ENCODE assay signal across 12 mouse cellular contexts in genomic region chr7:100561861-100562587, GRCm38 (mm10). TPM values are rescaled to one million over a fixed set of nuclear protein-coding genes. Genes with fewer than 3 reads are reported as not detected.
A peak's percentile ranks its signal among the peaks of the same experiment; 100 is the strongest.
DNase-seq lines count a peak whose midpoint lies in the region; ATAC-seq and TF ChIP-seq lines count a peak whose summit lies in the region.
"Had no signal": no experiment of that assay in that cellular context is flagged by ENCODE, and none has a peak within 500 bp of the region (broad histone marks: within the 10 kb centered on the region; RNA-seq: fewer than 3 reads in every experiment).

No protein-coding gene starts in this region.

- no peak overlapping the region for H3K4me2 ChIP-seq in lung, postnatal 0 days (replicated peaks; ENCODE audit: low read depth, low read length)
- H3K4me2 ChIP-seq in hindbrain, postnatal 0 days (ENCODE audit: low read depth, low read length) = no peak overlapping the region
- H3K4me2 ChIP-seq: lung, embryonic 15.5 days; neural tube, embryonic 12.5 days had no signal

- H3K9ac ChIP-seq in lung, postnatal 0 days (replicated peaks; ENCODE audit: low read depth) = no peak overlapping the region
- no peak overlapping the region for H3K9ac ChIP-seq in hindbrain, postnatal 0 days (replicated peaks; ENCODE audit: low read length)
- H3K9ac ChIP-seq: lung, embryonic 15.5 days; neural tube, embryonic 12.5 days had no signal

- peak overlapping the region; percentile 59 for H3K27ac ChIP-seq in cerebellum, adult 2 months (ENCODE audit: insufficient read depth, low read length)
- H3K27ac ChIP-seq in lung, postnatal 0 days (ENCODE audit: low read length) = 0 out of 2 replicates have a peak overlapping the region, but pooled peaks have one; percentile 21
- H3K27ac ChIP-seq in hindbrain, postnatal 0 days = peak overlapping the region; percentile 64
- H3K27ac ChIP-seq: lung, embryonic 15.5 days; neural tube, embryonic 12.5 days had no signal

- no peak for TF ChIP-seq EP300 in lung, postnatal 0 days (IDR thresholded peaks at IDR 0.05)

- peak in 1 of 2 experiments; percentile 33 for DNase-seq in cerebellum, adult 2 months
- no peak for DNase-seq in cerebellum, postnatal 36 days
- DNase-seq in lung, postnatal 0 days (ENCODE audit: low spot score) = no peak
- no peak for DNase-seq in lung, postnatal 25 days (ENCODE audit: low spot score)
- DNase-seq in hindbrain, postnatal 0 days (ENCODE audit: low spot score) = no peak
- peak; percentile 38 for DNase-seq in telencephalon, adult 2 months (ENCODE audit: low read depth, low spot score)
- no peak for DNase-seq in embryo, embryonic 10 days (ENCODE audit: low spot score)
- DNase-seq in right cerebral cortex, postnatal 4 days = no peak
- DNase-seq: embryo, embryonic 11 days had no signal

- 51% methylated on average over 11 of the region's 11 CpGs for WGBS in cerebellum, adult 2 months
- WGBS in lung, postnatal 0 days = 78% methylated on average over 11 of the region's 11 CpGs
- 59% methylated on average over 11 of the region's 11 CpGs for WGBS in hindbrain, postnatal 0 days

- no peaks in the 10 kb centered on the region for H3K36me3 ChIP-seq in lung, postnatal 0 days (ENCODE audit: insufficient read depth, low read length)
- H3K36me3 ChIP-seq in hindbrain, postnatal 0 days (ENCODE audit: insufficient read depth, low read length) = no peaks in the 10 kb centered on the region; the same call in 1 of the 2 replicates
- H3K36me3 ChIP-seq: lung, embryonic 15.5 days had no signal

- no peak overlapping the region for H3K4me3 ChIP-seq in cerebellum, adult 2 months (replicated peaks; ENCODE audit: insufficient read depth, low read depth, low read length)
- H3K4me3 ChIP-seq in lung, postnatal 0 days (ENCODE audit: low read depth, low read length) = no peak overlapping the region
- H3K4me3 ChIP-seq in hindbrain, postnatal 0 days (ENCODE audit: low read length) = no peak overlapping the region
- H3K4me3 ChIP-seq: lung, embryonic 15.5 days; neural tube, embryonic 12.5 days had no signal

- H3K9me3 ChIP-seq in lung, postnatal 0 days (ENCODE audit: low read length) = no peaks in the 10 kb centered on the region
- H3K9me3 ChIP-seq in hindbrain, postnatal 0 days (ENCODE audit: low read length) = no peaks in the 10 kb centered on the region
- H3K9me3 ChIP-seq: lung, embryonic 15.5 days; neural tube, embryonic 12.5 days had no signal

- peaks cover 4% of the 10 kb centered on the region for H3K4me1 ChIP-seq in cerebellum, adult 2 months (ENCODE audit: control insufficient read depth, insufficient read depth, low read length)
- no peaks in the 10 kb centered on the region for H3K4me1 ChIP-seq in lung, postnatal 0 days (ENCODE audit: insufficient read depth, low read depth, low read length)
- no peaks in the 10 kb centered on the region for H3K4me1 ChIP-seq in hindbrain, postnatal 0 days (ENCODE audit: insufficient read depth, low read length)
- H3K4me1 ChIP-seq: lung, embryonic 15.5 days; neural tube, embryonic 12.5 days had no signal

- TF ChIP-seq CTCF in cerebellum, adult 2 months (IDR thresholded peaks at IDR 0.05; ENCODE audit: borderline replicate concordance, insufficient read depth, low read depth, low read length) = no peak
- TF ChIP-seq CTCF in lung, postnatal 0 days (IDR thresholded peaks at IDR 0.05) = no peak
- no peak for TF ChIP-seq CTCF in hindbrain, postnatal 0 days (IDR thresholded peaks at IDR 0.05; ENCODE audit: low read depth)

- no peak for ATAC-seq in lung, postnatal 0 days
- 0 out of 2 replicates have a peak, but pooled peaks have one; percentile 56 for ATAC-seq in hindbrain, postnatal 0 days

- no peaks in the 10 kb centered on the region for H3K27me3 ChIP-seq in cerebellum, adult 2 months (ENCODE audit: control insufficient read depth, insufficient read depth, low read length)
- H3K27me3 ChIP-seq in lung, postnatal 0 days (replicated peaks; ENCODE audit: insufficient read depth, low read length) = no peaks in the 10 kb centered on the region
- no peaks in the 10 kb centered on the region for H3K27me3 ChIP-seq in hindbrain, postnatal 0 days (ENCODE audit: insufficient read depth, low read length)
- H3K27me3 ChIP-seq: lung, embryonic 15.5 days; neural tube, embryonic 12.5 days had no signal

- no peak for TF ChIP-seq POLR2A in cerebellum, adult 2 months (IDR thresholded peaks at IDR 0.05; ENCODE audit: borderline replicate concordance, insufficient read depth, low read length)

RNA-seq across cellular contexts. Expression of gene Coa4, which starts 25.2 kb away (rescaled TPM):
- polyA plus RNA-seq in cerebellum, adult 2 months (2012; rRNA removed) = 12.7 and 13.0 TPM in 2 replicates
- polyA plus RNA-seq in lung, postnatal 0 days (2015; fragmentation: Nextera tagmentation; extraction: Ambion mirVana) = 17.0 and 18.2 TPM in 2 replicates
- 2.8 and 7.6 TPM in 2 replicates for total RNA-seq in hindbrain, postnatal 0 days (2014; rRNA removed)
- polyA plus RNA-seq in hindbrain, postnatal 0 days (2015; fragmentation: Nextera tagmentation; extraction: Ambion mirVana) = 4.9 and 6.2 TPM in 2 replicates

RNA-seq across cellular contexts. Expression of gene Rab6a, which starts 45.2 kb away (rescaled TPM):
- polyA plus RNA-seq in cerebellum, adult 2 months (2012; rRNA removed) = 252 and 259 TPM in 2 replicates
- polyA plus RNA-seq in lung, postnatal 0 days (2015; fragmentation: Nextera tagmentation; extraction: Ambion mirVana) = 76.8 and 88.2 TPM in 2 replicates
- total RNA-seq in hindbrain, postnatal 0 days (2014; rRNA removed) = 241 and 270 TPM in 2 replicates
- polyA plus RNA-seq in hindbrain, postnatal 0 days (2015; fragmentation: Nextera tagmentation; extraction: Ambion mirVana) = 323 and 336 TPM in 2 replicates

RNA-seq across cellular contexts. Expression of gene Mrpl48, which starts 46.1 kb away (rescaled TPM):
- polyA plus RNA-seq in cerebellum, adult 2 months (2012; rRNA removed) = 95.5 and 96.5 TPM in 2 replicates
- polyA plus RNA-seq in lung, postnatal 0 days (2015; fragmentation: Nextera tagmentation; extraction: Ambion mirVana) = 76.0 and 77.5 TPM in 2 replicates
- total RNA-seq in hindbrain, postnatal 0 days (2014; rRNA removed) = 26.8 and 29.8 TPM in 2 replicates
- polyA plus RNA-seq in hindbrain, postnatal 0 days (2015; fragmentation: Nextera tagmentation; extraction: Ambion mirVana) = 97.5 and 100 TPM in 2 replicates

RNA-seq across cellular contexts. Expression of gene Dnajb13, which starts 47.3 kb away (rescaled TPM):
- polyA plus RNA-seq in cerebellum, adult 2 months (2012; rRNA removed) = 1.1 and 1.2 TPM in 2 replicates
- 13.7 and 13.8 TPM in 2 replicates for polyA plus RNA-seq in lung, postnatal 0 days (2015; fragmentation: Nextera tagmentation; extraction: Ambion mirVana)
- 3.9 and 7.1 TPM in 2 replicates for total RNA-seq in hindbrain, postnatal 0 days (2014; rRNA removed)
- polyA plus RNA-seq in hindbrain, postnatal 0 days (2015; fragmentation: Nextera tagmentation; extraction: Ambion mirVana) = 6.4 and 7.2 TPM in 2 replicates
- total RNA-seq: granulocyte monocyte progenitor cell, adult 5-6 weeks had no signal
